Mouse (Mus musculus) B cell, adult 2 months (primary cell): ENCODE data around the gene Ndst2.
"Not testable (repeated sequence)": the region's sequence is repeated elsewhere in the genome, so short reads cannot be mapped to it uniquely, and the experiment has no call there.

Experiments used
- DNase-seq, 2 experiments: peaks; one replicate each; pipeline ENCODE4 v3.0.0; 2022

Ndst2 gene

DNA sequence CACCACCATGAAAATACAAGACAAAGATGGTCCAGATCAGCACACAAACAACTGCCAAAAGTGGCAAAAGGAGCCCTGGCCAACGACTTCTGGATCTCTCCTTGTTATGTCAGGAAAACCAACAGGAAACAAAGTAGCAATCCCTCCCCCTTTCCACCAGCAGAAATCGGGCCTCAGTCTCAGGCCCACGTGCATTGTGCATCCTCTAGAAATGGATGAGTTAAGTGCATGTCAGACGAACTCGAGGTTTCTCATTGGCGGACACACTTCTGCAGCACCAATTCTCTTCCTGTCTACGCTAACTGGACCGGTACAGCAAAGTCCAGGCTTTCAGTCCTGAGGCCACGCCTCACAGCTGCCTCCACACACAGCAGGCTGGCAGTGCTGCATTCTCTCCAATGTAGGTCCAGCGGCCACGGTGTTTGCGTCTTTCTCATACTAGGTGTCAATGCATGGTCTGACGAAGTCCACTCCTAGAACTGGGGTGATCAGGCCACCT, 1.6 kb upstream of the Ndst2 start:
- DNase-seq, result no peak

DNA sequence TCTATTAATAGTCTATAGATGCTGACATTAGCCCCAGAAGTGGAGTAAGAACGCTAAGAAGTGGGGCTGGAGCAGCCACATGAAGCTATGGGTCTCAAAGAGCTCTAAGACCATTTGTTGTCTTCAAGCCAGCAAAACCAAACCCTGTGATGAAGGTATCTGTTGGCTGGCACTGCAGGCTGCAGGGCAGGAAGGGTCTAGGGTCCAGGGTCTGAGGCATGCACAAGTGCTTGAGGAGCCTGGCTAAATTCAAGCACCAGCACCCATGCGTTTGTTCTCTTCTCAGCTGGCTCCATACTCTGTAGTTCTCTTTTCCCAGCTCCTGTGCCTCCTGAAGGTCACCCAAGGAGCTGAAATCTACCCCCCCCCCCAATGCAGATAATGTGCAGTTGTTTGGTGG, 690 bp upstream of the Ndst2 start:
- DNase-seq, result no peak

- DNase-seq, result no peak
Measured at GRCm38 (mm10) chr14:20733041-20733951, 1.1 kb downstream of the Ndst2 start.

DNA sequence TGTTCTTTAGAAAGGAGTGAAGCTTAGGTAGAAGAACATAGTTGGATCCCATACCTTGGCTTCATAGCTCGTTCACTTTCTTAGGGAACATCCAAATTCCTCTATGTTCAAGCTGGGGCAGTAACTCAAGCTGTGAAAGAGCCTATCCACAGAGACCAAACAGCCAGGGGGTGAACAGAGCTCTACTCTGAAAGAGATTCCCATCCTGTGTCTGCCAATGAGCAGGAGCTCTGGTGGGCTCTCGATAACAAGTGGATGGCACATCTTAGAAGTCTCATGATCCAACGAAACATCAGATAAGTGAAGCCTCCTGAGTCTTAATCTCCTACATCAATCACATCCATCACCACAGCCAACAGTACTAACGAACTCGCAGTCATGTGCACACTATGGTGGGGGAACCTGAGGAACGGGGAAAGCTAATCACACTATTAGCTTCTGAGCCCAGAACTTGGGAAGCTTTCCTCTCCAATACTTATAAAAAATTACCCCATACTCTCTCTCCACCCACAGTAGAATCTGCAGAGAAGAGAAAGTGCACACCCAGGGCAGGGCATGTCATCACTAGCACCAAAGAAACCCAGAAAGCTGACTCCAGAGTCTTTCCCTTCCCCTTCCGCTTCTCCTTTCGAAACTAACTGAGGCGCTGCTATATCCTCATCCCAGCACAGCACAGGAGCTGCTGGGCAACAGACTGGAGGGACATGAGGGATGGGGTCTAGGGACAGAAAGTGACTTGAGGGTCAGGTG, 3.3 kb downstream of the Ndst2 start:
- DNase-seq, result no peak

DNA sequence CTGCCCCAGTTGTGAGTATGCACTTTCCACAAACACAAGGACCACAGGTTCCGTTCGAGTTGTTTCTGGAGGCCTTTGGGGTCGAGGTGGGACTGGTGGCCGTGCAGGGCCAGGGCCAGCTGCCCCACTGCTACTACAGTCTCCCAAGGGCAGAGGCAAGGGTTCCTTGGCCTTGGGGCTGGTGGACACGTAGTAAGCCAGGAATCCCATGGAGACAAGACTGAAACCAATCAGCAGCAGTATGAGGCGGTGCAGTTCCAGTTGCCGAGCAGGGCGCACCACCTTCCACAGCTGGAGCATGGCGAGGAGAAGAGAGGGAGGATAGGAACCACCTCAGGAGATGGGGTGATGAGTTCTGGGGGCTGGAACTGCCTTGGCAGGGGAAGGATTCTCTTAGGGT, 4.5 kb downstream of the Ndst2 start:
- no peak for DNase-seq

DNA sequence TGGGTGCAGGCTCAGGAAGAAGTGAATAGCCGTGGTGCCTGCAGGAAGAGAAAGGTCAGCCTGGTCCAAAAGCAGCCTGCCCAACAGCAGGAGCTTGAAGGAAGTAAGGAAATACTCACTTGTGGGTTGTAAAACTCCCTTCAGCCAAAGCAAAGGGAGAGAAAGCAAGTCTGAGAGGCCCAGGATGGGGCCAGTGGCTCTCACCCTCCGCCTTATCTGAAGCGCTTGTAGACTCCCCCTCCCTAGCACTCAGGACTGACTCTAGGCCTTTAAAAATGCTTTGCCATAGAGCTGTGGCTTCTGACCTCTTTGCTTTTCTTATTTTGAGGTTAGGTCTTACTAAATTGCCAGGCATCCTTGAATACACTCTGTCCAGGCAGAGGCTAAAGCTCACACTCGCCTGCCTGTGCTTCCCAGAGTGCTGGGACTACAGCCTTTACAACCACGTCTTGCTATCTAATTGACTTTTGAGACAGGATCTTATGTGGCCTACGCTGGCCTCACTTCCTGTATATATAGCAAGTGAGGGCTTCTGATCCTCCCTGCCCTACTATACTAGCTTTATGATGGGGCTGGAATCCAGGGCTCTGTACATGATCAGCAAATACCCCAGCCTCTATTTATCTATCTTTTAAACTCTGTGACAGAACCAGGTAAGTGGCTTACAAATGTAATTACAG, 8.6 kb downstream of the Ndst2 start:
- no peak for DNase-seq

DNA sequence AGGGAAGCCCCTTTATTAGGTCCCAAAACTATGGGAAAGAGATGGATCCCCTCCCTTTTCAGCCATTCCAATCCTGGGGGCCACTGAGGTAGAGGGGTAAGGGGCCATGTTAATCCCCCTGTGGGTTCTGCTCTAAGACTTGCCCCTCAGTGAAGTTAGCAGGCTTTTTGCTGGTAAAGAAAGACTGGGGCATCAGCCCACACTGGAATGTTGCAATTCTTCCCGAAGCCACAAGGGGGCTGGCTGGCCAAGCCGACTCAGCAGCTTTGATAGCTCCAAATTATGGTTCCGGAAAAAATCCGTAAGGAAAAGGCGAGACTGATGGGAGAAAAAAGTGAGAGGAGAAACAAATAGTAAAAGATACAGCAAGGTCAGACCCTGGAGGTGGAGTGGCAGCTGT, 10.3 kb downstream of the Ndst2 start:
- peak; percentile 71 for DNase-seq

- no peak for DNase-seq
Measured at GRCm38 (mm10) chr14:20723006-20723405, 11.4 kb downstream of the Ndst2 start.

GRCm38 (mm10) chr14:20721371-20721770, 13.0 kb downstream of the Ndst2 start:
- no peak for DNase-seq

DNA sequence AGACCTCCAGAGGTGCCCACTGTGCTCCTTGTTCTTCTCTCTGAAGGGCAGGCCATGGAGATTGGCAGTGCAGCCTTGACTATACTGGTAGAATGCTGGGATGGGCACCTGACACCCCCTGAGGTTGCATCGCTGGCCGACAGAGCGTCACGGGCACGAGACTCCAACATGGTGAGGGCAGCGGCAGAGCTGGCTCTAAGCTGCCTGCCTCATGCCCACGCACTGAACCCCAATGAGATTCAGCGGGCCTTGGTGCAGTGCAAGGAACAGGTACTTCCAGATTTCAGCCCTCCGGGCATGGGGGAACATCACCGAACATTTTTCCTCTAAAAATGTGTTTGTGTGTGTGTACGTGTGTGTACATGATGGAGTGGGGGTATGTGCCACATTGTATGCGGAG, 14.6 kb downstream of the Ndst2 start:
- DNase-seq, result no peak

DNA sequence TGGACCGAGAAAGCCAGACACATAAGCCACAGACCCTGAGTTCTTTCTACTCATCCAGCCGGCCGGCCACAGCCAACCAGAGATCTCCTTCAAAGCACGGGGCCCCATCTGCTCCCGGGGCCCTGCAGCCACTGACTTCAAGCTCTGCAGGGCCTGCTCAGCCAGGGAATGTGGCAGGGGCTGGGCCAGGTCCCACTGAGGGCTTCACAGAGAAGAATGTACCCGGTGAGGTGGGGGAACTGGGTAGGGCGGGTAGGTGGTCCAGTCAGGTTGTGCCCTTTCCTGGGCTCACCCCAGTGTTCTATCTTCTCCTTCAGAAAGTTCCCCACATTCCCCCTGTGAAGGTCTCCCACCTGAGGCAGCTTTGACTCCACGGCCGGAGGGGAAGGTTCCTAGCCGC, 15.9 kb downstream of the Ndst2 start:
- DNase-seq, result no peak

DNA sequence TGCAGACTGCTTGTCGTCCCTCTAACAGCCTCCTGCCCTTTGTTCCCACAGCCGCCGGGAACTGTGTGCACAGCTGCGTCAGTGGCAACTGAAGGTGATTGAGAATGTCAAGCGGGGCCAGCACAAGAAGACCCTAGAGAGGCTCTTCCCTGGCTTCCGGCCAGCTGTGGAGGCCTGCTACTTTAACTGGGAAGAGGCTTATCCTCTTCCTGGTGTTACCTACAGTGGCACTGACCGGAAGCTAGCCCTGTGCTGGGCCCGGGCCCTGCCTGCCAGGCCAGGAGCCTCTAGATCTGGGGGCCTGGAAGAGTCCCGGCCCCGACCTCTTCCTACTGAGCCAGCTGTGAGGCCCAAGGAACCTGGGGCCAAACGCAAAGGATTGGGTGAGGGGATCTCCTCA, 20.5 kb downstream of the Ndst2 start:
- DNase-seq, result no peak

DNA sequence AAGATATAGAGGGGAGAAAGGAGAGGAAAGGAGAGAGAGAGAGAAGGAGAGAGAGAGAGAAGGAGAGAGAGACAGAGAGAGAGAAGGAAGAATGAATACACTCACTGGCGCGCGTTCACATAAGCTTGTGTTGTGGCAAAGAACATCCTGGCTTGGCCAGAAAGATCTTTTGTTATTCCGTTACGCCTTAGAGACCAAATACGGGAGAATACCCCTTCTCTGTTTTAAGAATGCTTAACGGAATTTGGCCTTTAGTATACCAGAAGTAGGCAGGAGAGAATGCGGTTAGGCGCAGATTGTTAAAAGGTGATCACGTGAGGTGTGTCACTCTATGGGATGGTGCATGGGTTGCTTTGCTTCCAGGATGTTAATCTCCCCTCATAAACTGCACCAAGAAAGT, 26.1 kb downstream of the Ndst2 start:
- DNase-seq, result no peak

DNA sequence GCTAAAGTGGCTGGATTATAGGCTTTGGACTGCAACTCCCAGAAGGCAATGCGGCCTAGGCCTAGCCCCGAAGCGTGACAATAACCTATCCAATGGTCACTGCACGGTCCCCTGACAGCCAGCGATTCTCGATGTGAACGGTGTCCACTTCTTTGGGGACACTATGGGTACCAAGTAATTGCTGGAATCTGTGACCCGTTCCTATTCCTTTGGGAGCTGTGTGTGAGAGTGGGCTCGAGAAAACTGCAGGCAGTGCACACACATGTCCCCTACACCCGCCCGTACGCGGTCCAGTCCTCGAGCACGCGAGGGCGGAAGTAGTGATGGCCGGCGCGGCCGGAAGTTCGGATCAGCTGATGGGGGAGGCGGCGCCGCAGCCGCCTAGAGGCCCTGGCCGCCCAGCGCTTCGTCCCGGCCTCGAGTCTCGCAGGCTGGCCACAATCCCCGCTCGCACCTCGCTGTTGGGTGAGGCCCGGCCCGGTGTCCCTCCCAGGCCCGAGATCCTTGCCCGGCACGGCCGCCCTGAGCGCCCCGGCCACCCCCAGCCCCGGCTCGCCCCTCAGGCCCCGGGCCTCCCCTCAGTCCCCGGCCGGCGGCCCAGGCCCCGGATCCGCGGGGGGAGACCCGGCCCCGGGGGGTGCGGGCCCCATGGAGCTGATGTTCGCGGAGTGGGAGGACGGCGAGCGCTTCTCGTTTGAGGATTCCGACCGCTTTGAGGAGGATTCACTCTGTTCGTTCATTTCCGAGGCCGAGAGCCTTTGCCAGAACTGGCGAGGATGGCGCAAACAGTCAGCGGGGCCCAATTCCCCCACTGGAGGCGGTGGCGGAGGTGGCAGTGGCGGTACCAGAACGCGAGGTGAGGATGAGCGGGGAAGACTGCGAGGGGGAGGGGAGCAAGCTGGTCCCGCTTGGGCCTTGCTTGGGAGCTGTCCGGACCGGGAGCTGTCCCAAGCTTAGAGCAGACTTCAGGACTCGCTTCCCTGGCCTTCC, 26.9 kb downstream of the Ndst2 start, which contains the start of gene Zswim8:
Gene Zswim8 (plus strand): TSS at position 352 of the 990 bp plus-strand sequence.
- peak; percentile 79 to 82 for DNase-seq

DNA sequence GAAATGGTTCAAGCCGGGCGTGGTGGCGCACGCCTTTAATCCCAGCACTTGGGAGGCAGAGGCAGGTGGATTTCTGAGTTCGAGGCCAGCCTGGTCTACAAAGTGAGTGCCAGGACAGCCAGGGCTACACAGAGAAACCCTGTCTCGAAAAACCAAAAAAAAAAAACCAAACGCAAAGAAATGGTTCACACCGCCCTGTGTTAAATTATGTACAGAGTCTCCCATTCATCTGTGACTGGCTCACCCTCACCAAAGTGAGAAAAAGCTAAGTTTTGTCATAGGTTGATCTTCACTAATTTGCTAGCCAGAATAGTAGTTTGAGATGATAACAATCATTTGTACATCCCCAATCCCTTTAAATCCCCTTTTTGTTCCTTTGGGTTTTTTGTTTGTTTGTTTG, 30.9 kb downstream of the Ndst2 start:
- not testable (repeated sequence) for DNase-seq

GRCm38 (mm10) chr14:20702741-20703381, 31.5 kb downstream of the Ndst2 start, which contains the start of gene Chchd1:
Gene Chchd1, plus strand, starts transcription at chr14:20703006.
- peak; percentile 86 to 88 for DNase-seq

- no peak for DNase-seq
Measured at GRCm38 (mm10) chr14:20702096-20702740, 32.1 kb downstream of the Ndst2 start.

- DNase-seq, result no peak
Measured at GRCm38 (mm10) chr14:20701554-20701953, 32.8 kb downstream of the Ndst2 start.

DNA sequence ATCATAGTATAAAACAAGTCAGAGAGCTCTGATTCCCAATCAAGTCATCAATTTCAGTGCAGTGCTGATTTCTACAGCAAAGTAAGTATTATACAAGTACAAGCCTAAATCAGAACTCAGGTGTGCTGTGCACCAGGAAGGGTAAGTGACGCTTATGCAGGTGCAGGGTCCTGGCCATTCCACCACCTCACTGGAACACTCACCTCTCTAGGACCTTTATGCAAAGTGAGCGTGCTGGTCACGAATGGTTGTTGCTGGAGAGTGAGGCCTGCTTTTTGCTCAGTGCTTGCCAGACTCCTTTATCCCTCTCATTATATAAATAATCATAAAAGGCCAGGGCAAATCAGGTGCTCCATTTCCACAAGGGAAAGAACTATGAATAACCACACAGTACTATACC, 34.0 kb downstream of the Ndst2 start:
- no peak for DNase-seq

DNA sequence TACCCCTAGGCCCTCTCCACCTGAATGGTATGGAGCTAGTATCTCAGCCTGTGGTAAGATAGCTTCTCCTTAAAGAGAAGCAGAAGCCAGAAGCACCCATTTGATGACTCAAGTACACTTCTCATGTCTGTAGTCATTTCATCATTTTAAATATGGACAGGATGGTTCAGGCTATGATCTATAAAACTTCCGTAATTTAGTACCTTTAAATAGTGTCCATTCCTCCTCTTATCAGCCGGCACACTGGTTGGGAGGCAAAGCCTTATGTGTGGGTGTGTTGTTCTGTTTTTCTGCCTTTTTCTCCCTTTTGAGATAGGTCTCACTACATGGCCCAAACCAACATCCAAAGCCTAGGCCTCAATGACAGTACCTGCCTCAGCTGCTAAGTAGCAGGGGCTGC, 35.8 kb downstream of the Ndst2 start:
- no peak for DNase-seq

- peak; percentile 48 to 51 for DNase-seq
Measured at GRCm38 (mm10) chr14:20696986-20697385, 37.4 kb downstream of the Ndst2 start.
